Mouse (Mus musculus): ENCODE measurements around the gene Otor. TPM values are rescaled to one million over a fixed set of nuclear protein-coding genes. Genes with fewer than 3 reads are reported as not detected.

Gene Otor
- polyA plus RNA-seq, 1 experiment = not detected

DNA sequence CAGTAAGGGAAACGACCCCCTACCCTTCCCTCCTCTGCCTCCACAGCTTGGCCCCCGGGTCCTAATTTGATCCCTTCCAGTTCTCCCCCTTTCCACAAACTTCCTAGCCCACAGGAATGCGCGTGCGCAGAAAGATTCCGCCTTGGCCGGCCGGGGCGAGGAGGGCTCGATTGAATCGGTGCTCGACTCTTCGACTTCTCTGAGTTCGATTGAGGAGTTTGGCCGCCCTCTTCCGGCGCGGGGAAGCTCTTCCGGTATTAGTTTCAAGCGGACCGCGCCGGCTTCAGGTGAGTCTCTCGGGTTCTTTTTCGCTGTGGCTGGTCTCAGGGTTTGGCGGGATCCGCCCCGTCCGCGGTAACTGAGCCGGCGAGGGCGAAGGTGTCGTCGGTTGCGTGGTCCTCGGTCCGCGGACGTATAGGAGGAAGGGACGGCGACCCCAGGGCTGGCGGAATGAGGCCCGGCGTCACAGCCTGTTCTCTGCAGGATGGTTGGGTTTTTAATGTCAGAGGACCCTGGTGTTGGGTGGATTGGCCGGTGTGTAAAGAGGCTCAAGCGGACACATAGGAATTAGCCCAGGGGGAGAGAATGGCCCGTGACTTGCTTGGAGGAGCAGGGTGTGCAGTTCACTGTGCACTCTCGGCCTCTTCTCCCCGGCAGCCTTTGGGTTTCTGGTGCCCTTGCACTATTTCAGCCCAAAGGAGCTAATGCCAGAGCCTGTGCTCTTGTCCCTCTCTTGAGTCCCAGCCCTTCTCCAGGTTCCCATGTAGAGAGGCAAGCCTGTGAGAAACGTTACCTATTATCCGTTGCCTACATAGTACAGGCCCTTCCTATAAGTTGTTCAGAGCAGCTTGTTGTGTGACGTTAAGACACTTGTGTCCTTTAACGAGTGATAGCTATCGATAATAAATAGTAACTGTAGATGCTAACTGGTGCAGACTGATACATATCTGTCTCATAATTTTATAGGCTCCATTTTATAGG is 15.2 kb upstream of the Otor start, which contains the start of gene Snrpb2:
Snrpb2 (plus strand) TSS at position 228 of the 981 bp plus-strand sequence.
- H3K27ac ChIP-seq (ENCODE audit: insufficient read depth, low read length) = no peak within 1 kb of the TSS

GRCm38 (mm10) chr2:143065914-143066313 is 12.4 kb upstream of the Otor start:
- no peak for TF ChIP-seq POLR2A (IDR thresholded peaks at IDR 0.05; ENCODE audit: low read depth, low read length)
- TF ChIP-seq CTCF (IDR thresholded peaks at IDR 0.05; ENCODE audit: borderline replicate concordance, insufficient read depth, low read length) = no peak

More for the DNA sequence above, 15.2 kb upstream of the Otor start, which contains the start of gene Snrpb2:
- Histone ChIP-seq H3K4me3 (ENCODE audit: insufficient read depth, low read length) (peak within 1 kb of the TSS; percentile 100), H3K4me1 (ENCODE audit: control insufficient read depth, insufficient read depth, low read length) (peaks cover 3% of the 10 kb centered on the region; the same call in 1 of the 2 replicates)
- TF ChIP-seq CTCF (IDR thresholded peaks at IDR 0.05; ENCODE audit: borderline replicate concordance, insufficient read depth, low read length) (no peak), POLR2A (IDR thresholded peaks at IDR 0.05; ENCODE audit: low read depth, low read length) (peak; percentile 53)

DNA sequence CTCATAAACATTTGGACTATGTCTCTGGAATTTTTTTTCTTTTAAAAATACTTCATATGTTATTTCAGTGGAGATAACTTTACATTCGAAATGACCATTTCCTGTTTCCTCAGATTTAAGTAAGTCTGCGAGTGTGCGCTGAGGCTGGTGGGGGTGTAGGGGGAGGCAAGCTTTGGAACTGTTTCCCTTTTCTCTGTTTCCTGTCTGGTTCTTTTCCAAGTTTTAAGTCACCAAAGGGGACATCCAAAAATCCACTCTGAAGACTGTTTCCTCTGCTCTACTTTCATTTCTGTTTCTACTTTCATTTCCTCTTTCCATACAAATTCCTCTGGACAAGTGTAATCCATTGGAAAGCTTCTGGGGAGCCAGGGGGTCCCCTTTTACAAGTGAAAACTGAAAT is 3.4 kb downstream of the Otor start:
- Histone ChIP-seq H3K4me1 (ENCODE audit: control insufficient read depth, insufficient read depth, low read length) (peaks cover 5% of the 10 kb centered on the region; the same call in 1 of the 2 replicates), H3K27ac (ENCODE audit: insufficient read depth, low read length) (no peak overlapping the region), H3K4me3 (ENCODE audit: insufficient read depth, low read length) (no peak overlapping the region)
- TF ChIP-seq POLR2A (IDR thresholded peaks at IDR 0.05; ENCODE audit: low read depth, low read length) = no peak
- no peak for TF ChIP-seq CTCF (IDR thresholded peaks at IDR 0.05; ENCODE audit: borderline replicate concordance, insufficient read depth, low read length)

More at GRCm38 (mm10) chr2:143065914-143066313, 12.4 kb upstream of the Otor start:
- no peak overlapping the region for H3K4me3 ChIP-seq (ENCODE audit: insufficient read depth, low read length)
- no peak overlapping the region for H3K27ac ChIP-seq (ENCODE audit: insufficient read depth, low read length)
- H3K4me1 ChIP-seq (ENCODE audit: control insufficient read depth, insufficient read depth, low read length) = peaks cover 3% of the 10 kb centered on the region; the same call in 1 of the 2 replicates

GRCm38 (mm10) chr2:143084852-143085397 is 6.7 kb downstream of the Otor start:
- TF ChIP-seq POLR2A (IDR thresholded peaks at IDR 0.05; ENCODE audit: low read depth, low read length) (no peak), CTCF (IDR thresholded peaks at IDR 0.05; ENCODE audit: borderline replicate concordance, insufficient read depth, low read length) (no peak)
- H3K4me1 ChIP-seq (ENCODE audit: control insufficient read depth, insufficient read depth, low read length) = peaks cover 5% of the 10 kb centered on the region; the same call in 1 of the 2 replicates
- no peak overlapping the region for H3K27ac ChIP-seq (ENCODE audit: insufficient read depth, low read length)

GRCm38 (mm10) chr2:143089866-143090265 is 11.6 kb downstream of the Otor start:
- H3K4me1 ChIP-seq (ENCODE audit: control insufficient read depth, insufficient read depth, low read length) = peaks cover 3% of the 10 kb centered on the region; the same call in 1 of the 2 replicates
- TF ChIP-seq CTCF (IDR thresholded peaks at IDR 0.05; ENCODE audit: borderline replicate concordance, insufficient read depth, low read length) = no peak
- no peak for TF ChIP-seq POLR2A (IDR thresholded peaks at IDR 0.05; ENCODE audit: low read depth, low read length)
- no peak overlapping the region for H3K4me3 ChIP-seq (ENCODE audit: insufficient read depth, low read length)
- no peak overlapping the region for H3K27ac ChIP-seq (ENCODE audit: insufficient read depth, low read length)

More at GRCm38 (mm10) chr2:143084852-143085397, 6.7 kb downstream of the Otor start:
- no peak overlapping the region for H3K4me3 ChIP-seq (ENCODE audit: insufficient read depth, low read length)

GRCm38 (mm10) chr2:143093726-143094125 is 15.5 kb downstream of the Otor start:
- TF ChIP-seq CTCF (IDR thresholded peaks at IDR 0.05; ENCODE audit: borderline replicate concordance, insufficient read depth, low read length) (peak; percentile 44; the same call in 1 of the 2 replicates), POLR2A (IDR thresholded peaks at IDR 0.05; ENCODE audit: low read depth, low read length) (no peak)

DNA sequence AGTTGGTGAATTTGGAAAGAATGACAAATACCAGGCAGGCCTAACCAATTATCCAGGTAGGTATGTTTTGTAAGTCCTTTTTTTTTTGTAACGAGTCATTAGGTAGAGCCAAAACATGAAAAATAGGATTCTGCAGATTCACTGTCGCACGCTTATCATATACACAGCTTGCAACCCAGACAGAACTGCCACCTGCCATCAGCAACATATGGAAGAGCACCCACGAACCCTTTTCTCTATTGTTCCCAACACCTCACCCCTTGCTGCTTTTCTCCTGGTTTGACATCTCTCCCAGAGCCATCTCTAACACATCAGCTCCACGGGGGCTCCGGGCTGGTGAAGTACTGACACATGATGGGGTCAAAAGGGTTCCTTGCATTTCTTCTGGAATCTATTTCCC is 16.5 kb downstream of the Otor start:
- TF ChIP-seq POLR2A (IDR thresholded peaks at IDR 0.05; ENCODE audit: low read depth, low read length) (no peak), CTCF (IDR thresholded peaks at IDR 0.05; ENCODE audit: borderline replicate concordance, insufficient read depth, low read length) (no peak)
- Histone ChIP-seq H3K4me1 (ENCODE audit: control insufficient read depth, insufficient read depth, low read length) (no peaks in the 10 kb centered on the region), H3K4me3 (ENCODE audit: insufficient read depth, low read length) (no peak overlapping the region), H3K27ac (ENCODE audit: insufficient read depth, low read length) (no peak overlapping the region)

More at GRCm38 (mm10) chr2:143093726-143094125, 15.5 kb downstream of the Otor start:
- Histone ChIP-seq H3K4me1 (ENCODE audit: control insufficient read depth, insufficient read depth, low read length) (no peaks in the 10 kb centered on the region), H3K4me3 (ENCODE audit: insufficient read depth, low read length) (no peak overlapping the region), H3K27ac (ENCODE audit: insufficient read depth, low read length) (no peak overlapping the region)

- H3K27ac ChIP-seq (ENCODE audit: insufficient read depth, low read length) = no peak overlapping the region
- no peak for TF ChIP-seq POLR2A (IDR thresholded peaks at IDR 0.05; ENCODE audit: low read depth, low read length)
- no peak for TF ChIP-seq CTCF (IDR thresholded peaks at IDR 0.05; ENCODE audit: borderline replicate concordance, insufficient read depth, low read length)
- H3K4me3 ChIP-seq (ENCODE audit: insufficient read depth, low read length) = no peak overlapping the region
- H3K4me1 ChIP-seq (ENCODE audit: control insufficient read depth, insufficient read depth, low read length) = no peaks in the 10 kb centered on the region
Measured at GRCm38 (mm10) chr2:143097170-143097569, 18.9 kb downstream of the Otor start.

- Histone ChIP-seq H3K4me1 (ENCODE audit: control insufficient read depth, insufficient read depth, low read length) (no peaks in the 10 kb centered on the region), H3K27ac (ENCODE audit: insufficient read depth, low read length) (no peak overlapping the region), H3K4me3 (ENCODE audit: insufficient read depth, low read length) (no peak overlapping the region)
- TF ChIP-seq POLR2A (IDR thresholded peaks at IDR 0.05; ENCODE audit: low read depth, low read length) (no peak), CTCF (IDR thresholded peaks at IDR 0.05; ENCODE audit: borderline replicate concordance, insufficient read depth, low read length) (no peak)
Measured at GRCm38 (mm10) chr2:143113859-143114258, 35.6 kb downstream of the Otor start.

All from embryonic fibroblast, embryonic 13.5 days (primary cell).